Mouse (Mus musculus) intestine, embryonic 16.5 days (tissue): ENCODE measurements around the gene Bnc2. TPM values are rescaled to one million over a fixed set of nuclear protein-coding genes. Genes with fewer than 3 reads are reported as not detected.

ENCODE experiments used
- ATAC-seq: fragments of 200-750 bp; cut with Nextera tagmentation; 2 replicates; pipeline ENCODE4 v1.8.0; 2017; ENCODE audit warnings: moderate TSS enrichment, moderate library complexity
- H3K27ac ChIP-seq: fragments of 300-500 bp; sonication (generic); 2 replicates; pipeline ENCODE4 v1.5.1; 2014; ENCODE audit warnings: mild to moderate bottlenecking, low read length
- H3K27me3 ChIP-seq: fragments of 300-500 bp; sonication (generic); replicated peaks from 2 replicates; pipeline ENCODE4 v1.6.1; 2014; ENCODE audit warnings: low read length, control low read depth, mixed read lengths; ENCODE audit not compliant: control insufficient read depth, insufficient read depth
- H3K36me3 ChIP-seq: fragments of 300-500 bp; sonication (generic); 2 replicates; pipeline ENCODE4 v1.6.1; 2014; ENCODE audit warnings: low read length, control low read depth; ENCODE audit not compliant: control insufficient read depth, insufficient read depth
- H3K4me1 ChIP-seq: fragments of 300-500 bp; sonication (generic); 2 replicates; pipeline ENCODE4 v1.6.1; 2014; ENCODE audit warnings: low read length, control low read depth, mixed read lengths; ENCODE audit not compliant: control insufficient read depth, insufficient read depth
- H3K4me2 ChIP-seq: fragments of 300-500 bp; sonication (generic); 2 replicates; pipeline ENCODE4 v1.6.1; 2014; ENCODE audit warnings: low read depth, low read length, control low read depth
- H3K4me3 ChIP-seq: fragments of 300-500 bp; sonication (generic); 2 replicates; pipeline ENCODE4 v1.5.1; 2014; ENCODE audit warnings: mild to moderate bottlenecking, low read length
- H3K9ac ChIP-seq: fragments of 300-500 bp; sonication (generic); 2 replicates; pipeline ENCODE4 v1.6.1; 2014; ENCODE audit warnings: low read depth, low read length
- H3K9me3 ChIP-seq: fragments of 300-500 bp; sonication (generic); 2 replicates; pipeline ENCODE4 v1.6.1; 2016; ENCODE audit warnings: low read length, control low read depth; ENCODE audit not compliant: control insufficient read depth
- WGBS: fragments of 180-500 bp; shearing (Covaris S2); extraction: QIAGEN DNeasy Blood & Tissue Kit; methylation state at CpG from one replicate; pipeline ENCODE4 v1.1.7; 2014; 5-methylcytosine and 5-hydroxymethylcytosine counted together
- polyA plus RNA-seq: library from polyadenylated mRNA; unstranded; fragments of >200 nt; fragmentation: Nextera tagmentation; extraction: Ambion mirVana; gene quantifications from 2 replicates; pipeline ENCODE4 v1.2.1, GENCODE M21; 2015

The Bnc2 gene
- 8.9 and 10.4 TPM in 2 replicates for polyA plus RNA-seq

DNA sequence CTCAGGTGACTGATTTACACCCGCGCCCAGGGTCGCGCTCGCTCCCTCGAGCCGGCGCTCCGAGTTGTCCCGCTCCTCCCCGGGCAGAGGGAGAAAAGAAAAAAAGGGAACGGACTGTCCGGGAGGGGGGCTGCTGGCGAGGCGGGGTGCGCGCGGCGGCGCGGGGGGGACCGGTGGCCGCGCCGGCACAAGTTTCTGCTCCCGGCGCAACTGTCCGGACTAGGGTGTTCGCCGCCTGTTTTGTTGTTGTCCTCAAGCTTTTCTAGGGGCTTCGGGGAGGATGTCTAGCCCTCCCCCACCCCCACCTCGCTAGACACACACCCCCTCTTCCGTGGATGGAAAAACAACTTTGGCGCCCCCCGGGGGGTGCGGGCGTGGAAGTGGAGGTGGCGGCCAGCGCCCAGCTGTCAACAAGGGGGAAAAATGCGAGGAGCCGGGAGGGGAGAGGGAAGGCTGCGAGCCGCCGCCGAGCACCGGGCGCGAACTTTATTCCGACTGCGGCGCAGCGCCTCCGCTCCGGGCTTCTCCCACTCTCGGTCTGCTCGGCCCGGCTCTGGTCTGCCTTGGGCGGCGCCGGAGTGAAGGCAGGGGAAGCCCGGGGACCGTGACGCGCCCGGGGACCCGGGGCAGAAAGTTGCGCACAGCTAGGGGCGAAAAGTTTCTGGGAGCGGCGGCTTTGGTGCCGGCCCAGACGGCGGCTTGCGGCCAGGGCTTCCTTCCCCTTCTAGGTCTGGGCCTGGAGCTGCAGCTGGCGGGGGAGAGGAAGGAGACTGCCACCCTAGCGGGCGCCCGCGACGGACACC lies at the start of gene Bnc2:
Bnc2 (minus strand) TSS at position 105 of the 803 bp plus-strand sequence.
- peak within 1 kb of the TSS; percentile 80 for H3K9ac ChIP-seq
- H3K27me3 ChIP-seq: peaks cover 3% of the 10 kb centered on the region; the same call in 1 of the 2 replicates
- H3K36me3 ChIP-seq: no peaks in the 10 kb centered on the region
- peak within 1 kb of the TSS; percentile 91 for H3K27ac ChIP-seq
- WGBS: 1% methylated on average over 73 of the region's 80 CpGs
- peak within 1 kb of the TSS; percentile 72 for H3K4me3 ChIP-seq
- peak within 1 kb of the TSS; percentile 92 for H3K4me2 ChIP-seq
- no peaks in the 10 kb centered on the region; the same call in 1 of the 2 replicates for H3K4me1 ChIP-seq
- ATAC-seq: peak; percentile 68
- H3K9me3 ChIP-seq: no peaks in the 10 kb centered on the region

DNA sequence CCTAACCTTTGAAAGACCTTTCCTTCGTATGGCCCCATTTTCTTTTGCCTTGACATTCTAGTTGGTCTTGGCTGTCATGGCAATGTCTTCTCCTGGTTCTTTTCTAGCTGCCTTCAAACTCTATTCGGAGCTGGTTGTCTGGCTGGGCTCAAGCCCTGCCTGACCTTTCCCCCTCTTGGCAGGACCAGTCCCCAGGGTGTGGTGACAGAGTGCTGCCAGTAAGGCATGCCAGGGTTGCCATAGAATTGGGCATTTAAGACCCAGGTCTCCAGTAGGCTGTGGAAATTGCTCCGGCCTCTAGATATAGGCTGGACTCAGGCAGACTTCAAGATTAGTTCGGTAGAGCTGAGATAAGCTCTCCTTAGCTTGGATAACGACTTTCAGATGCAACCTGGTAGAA lies 32.9 kb upstream of the Bnc2 start:
- no peak overlapping the region for H3K9ac ChIP-seq
- no peaks in the 10 kb centered on the region for H3K27me3 ChIP-seq
- no peak overlapping the region for H3K4me2 ChIP-seq
- no peaks in the 10 kb centered on the region for H3K4me1 ChIP-seq
- H3K9me3 ChIP-seq: no peaks in the 10 kb centered on the region
- H3K27ac ChIP-seq: no peak overlapping the region
- 70% methylated on average over 5 of the region's 5 CpGs for WGBS
- no peak for ATAC-seq
- no peak overlapping the region for H3K4me3 ChIP-seq
- H3K36me3 ChIP-seq: no peaks in the 10 kb centered on the region

GRCm38 (mm10) chr4:84685521-84686366 lies 10.7 kb upstream of the Bnc2 start:
- ATAC-seq: no peak
- Histone ChIP-seq H3K27me3 (no peaks in the 10 kb centered on the region), H3K4me3 (no peak overlapping the region), H3K36me3 (no peaks in the 10 kb centered on the region), H3K4me2 (no peak overlapping the region), H3K27ac (no peak overlapping the region), H3K4me1 (no peaks in the 10 kb centered on the region), H3K9me3 (no peaks in the 10 kb centered on the region), H3K9ac (no peak overlapping the region)
- 68% methylated on average over 10 of the region's 10 CpGs for WGBS

DNA sequence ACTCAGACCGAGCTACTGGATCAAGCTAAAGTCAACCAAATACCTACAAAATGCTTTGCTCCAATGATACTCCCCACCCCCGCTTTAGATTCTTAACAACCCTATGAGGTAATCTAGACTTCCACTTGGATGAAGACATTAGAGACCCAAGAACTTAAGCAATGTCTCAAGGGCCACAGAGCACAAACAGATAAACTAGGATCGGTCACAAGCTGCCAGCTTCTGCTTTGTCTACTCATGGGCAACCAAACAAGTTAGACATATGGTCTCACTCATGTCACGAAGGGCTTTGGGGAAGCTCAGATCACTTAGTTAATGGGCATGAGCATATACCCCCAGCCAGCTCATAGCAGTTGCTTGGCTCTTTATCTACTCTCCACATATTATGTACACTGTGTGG lies 9.9 kb upstream of the Bnc2 start:
- Histone ChIP-seq H3K9me3 (no peaks in the 10 kb centered on the region), H3K4me3 (no peak overlapping the region), H3K36me3 (no peaks in the 10 kb centered on the region), H3K9ac (no peak overlapping the region), H3K4me2 (no peak overlapping the region), H3K27me3 (no peaks in the 10 kb centered on the region), H3K4me1 (no peaks in the 10 kb centered on the region), H3K27ac (no peak overlapping the region)
- ATAC-seq: no peak
- WGBS: 85% methylated on average over 4 of the region's 4 CpGs

DNA sequence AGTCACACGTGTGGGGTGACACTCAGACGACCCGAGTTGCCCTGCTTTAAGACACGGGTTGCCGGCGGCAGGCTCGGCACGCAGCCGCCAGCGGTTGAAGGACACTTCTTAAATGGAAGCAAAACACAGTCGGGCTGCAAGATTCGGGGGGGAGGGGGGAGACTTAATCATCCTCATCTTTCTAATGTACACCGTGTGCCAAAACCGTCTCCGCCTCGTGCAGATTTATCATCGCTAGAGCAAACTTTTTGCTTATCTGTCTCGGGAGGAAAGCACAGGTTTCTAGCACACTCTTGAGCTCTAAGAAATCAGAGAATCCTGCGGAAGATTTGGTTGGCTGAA lies 870 bp upstream of the Bnc2 start:
- Histone ChIP-seq H3K27me3 (peaks cover 3% of the 10 kb centered on the region; the same call in 1 of the 2 replicates), H3K9me3 (no peaks in the 10 kb centered on the region), H3K4me1 (no peaks in the 10 kb centered on the region; the same call in 1 of the 2 replicates), H3K36me3 (no peaks in the 10 kb centered on the region), H3K27ac (peak overlapping the region; percentile 91), H3K4me2 (peak overlapping the region; percentile 92), H3K4me3 (peak overlapping the region; percentile 72), H3K9ac (peak overlapping the region; percentile 80)
- WGBS: under 1% methylated on average over 19 of the region's 19 CpGs
- 0 out of 2 replicates have a peak, but pooled peaks have one; percentile 6 for ATAC-seq

DNA sequence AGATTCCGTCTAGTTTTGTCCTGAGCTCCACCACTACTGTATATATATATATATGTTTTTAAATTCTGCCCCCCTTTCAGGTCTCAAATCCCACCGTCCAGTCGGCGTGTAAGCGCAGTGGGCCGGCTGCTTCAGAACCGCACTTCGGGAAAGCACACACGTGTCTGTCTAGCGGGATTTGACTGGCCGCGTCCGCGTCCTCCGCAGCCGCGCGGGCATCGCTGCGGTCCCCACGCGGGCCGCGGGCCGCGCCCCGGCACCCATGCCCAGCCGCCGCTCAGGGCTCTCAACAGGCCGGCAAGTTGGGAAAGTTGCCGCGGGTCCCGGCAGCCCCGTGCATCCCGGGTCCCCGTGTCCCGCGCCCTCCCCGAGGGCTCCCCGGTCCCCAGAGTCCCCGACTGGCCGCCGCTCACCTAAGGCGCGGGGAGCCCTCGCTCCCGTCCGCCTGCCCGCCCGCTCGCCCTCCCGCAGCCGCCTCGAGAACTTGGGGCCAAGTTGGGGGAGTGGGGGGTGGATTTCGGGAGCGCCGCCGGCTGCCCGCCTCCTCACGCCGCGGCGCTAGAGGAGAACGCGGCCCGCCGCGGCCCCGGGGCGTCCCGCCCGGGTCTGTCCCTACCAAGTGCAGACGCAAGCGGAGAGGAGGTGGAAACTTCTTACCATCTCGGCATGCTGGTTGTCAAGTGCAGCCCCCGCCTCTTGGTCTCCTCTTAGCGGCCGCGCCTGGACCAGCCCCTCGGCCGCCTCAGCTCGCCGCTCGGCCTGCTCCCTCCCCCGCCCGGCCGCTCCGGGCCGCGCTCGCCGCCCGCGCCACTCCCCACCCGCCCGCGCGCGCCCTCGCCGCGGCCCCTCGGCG lies 531 bp downstream of the Bnc2 start:
- H3K4me2 ChIP-seq: peak overlapping the region; percentile 92
- WGBS: under 1% methylated on average over 94 of the region's 104 CpGs

GRCm38 (mm10) chr4:84673681-84674307 lies 1.3 kb downstream of the Bnc2 start:
- 12% methylated on average over 10 of the region's 10 CpGs for WGBS
- H3K27ac ChIP-seq: peak overlapping the region; percentile 91; the same call in 1 of the 2 replicates
- H3K4me1 ChIP-seq: no peaks in the 10 kb centered on the region; the same call in 1 of the 2 replicates
- H3K27me3 ChIP-seq: peaks cover 3% of the 10 kb centered on the region; the same call in 1 of the 2 replicates
- H3K9ac ChIP-seq: peak overlapping the region; percentile 80
- peak overlapping the region; percentile 92 for H3K4me2 ChIP-seq
- no peak for ATAC-seq
- no peaks in the 10 kb centered on the region for H3K9me3 ChIP-seq
- peak overlapping the region; percentile 72 for H3K4me3 ChIP-seq
- no peaks in the 10 kb centered on the region for H3K36me3 ChIP-seq

More for the DNA sequence above, 531 bp downstream of the Bnc2 start:
- peak overlapping the region; percentile 80 for H3K9ac ChIP-seq
- H3K4me1 ChIP-seq: no peaks in the 10 kb centered on the region; the same call in 1 of the 2 replicates
- ATAC-seq: peak; percentile 81
- peak overlapping the region; percentile 91 for H3K27ac ChIP-seq
- no peaks in the 10 kb centered on the region for H3K36me3 ChIP-seq
- H3K27me3 ChIP-seq: peaks cover 3% of the 10 kb centered on the region; the same call in 1 of the 2 replicates
- no peaks in the 10 kb centered on the region for H3K9me3 ChIP-seq
- peak overlapping the region; percentile 72 for H3K4me3 ChIP-seq

DNA sequence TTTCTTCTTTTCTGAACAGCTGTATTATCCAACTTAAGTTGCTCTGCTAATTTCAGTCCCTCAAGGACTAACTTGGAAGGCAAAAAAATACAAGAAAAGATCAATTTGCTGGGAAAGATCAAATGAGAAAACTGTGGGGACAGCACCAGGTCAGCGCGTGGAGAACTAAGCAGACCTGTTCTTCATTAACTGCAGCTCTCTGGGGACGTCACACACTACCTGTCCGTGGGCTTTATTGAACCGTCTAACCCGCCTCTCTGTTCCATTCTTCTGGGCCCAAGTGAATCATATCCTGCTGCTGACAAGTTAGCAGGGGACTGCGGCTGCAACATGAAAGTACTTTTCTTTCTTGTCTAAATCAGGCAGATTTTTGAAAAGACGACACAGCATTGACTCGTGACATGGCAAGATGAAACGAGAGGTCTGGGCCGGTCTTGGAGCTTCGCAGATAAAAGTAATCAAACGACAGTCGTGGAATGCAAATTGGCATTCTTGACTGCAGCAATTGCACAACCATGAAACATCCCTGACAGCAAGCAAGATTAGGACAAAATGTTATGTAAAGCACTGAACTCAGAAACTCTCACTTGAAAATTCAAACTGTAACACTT lies 2.8 kb downstream of the Bnc2 start:
- Histone ChIP-seq H3K4me3 (no peak overlapping the region; the same call in 1 of the 2 replicates), H3K4me1 (no peaks in the 10 kb centered on the region; the same call in 1 of the 2 replicates), H3K4me2 (peak overlapping the region; percentile 92; the same call in 1 of the 2 replicates), H3K27me3 (peaks cover 3% of the 10 kb centered on the region; the same call in 1 of the 2 replicates), H3K9ac (0 out of 2 replicates have a peak overlapping the region, but pooled peaks have one; percentile 19), H3K36me3 (no peaks in the 10 kb centered on the region), H3K27ac (peak overlapping the region; percentile 28; the same call in 1 of the 2 replicates), H3K9me3 (no peaks in the 10 kb centered on the region)
- WGBS: 20% methylated on average over 14 of the region's 14 CpGs
- no peak for ATAC-seq
